22 mouse cellular contexts compared by ENCODE assay signal in genomic region chr5:68275558-68276263, GRCm38 (mm10).
"Had no signal": no experiment of that assay in that cellular context is flagged by ENCODE, and none has a peak within 500 bp of the region (broad histone marks: within the 10 kb centered on the region; RNA-seq: fewer than 3 reads in every experiment).

No protein-coding gene starts in this region.

- H3K9me3 ChIP-seq: heart, embryonic 13.5 days; heart, embryonic 15.5 days; limb, embryonic 13.5 days; limb, embryonic 15.5 days; liver, embryonic 12.5 days had no signal

- H3K9ac ChIP-seq: heart, embryonic 13.5 days; heart, embryonic 15.5 days; hindbrain, embryonic 14.5 days; limb, embryonic 13.5 days; limb, embryonic 15.5 days; liver, embryonic 12.5 days had no signal

- H3K27me3 ChIP-seq: heart, embryonic 13.5 days; heart, embryonic 15.5 days; limb, embryonic 13.5 days; limb, embryonic 15.5 days; liver, embryonic 12.5 days had no signal

- H3K27ac ChIP-seq: heart, adult 2 months; heart, embryonic 13.5 days; heart, embryonic 15.5 days; hindbrain, embryonic 14.5 days; limb, embryonic 13.5 days; limb, embryonic 15.5 days; liver, embryonic 12.5 days had no signal

- ATAC-seq: hindbrain, embryonic 16.5 days; intestine, embryonic 16.5 days; liver, embryonic 12.5 days had no signal

- H3K36me3 ChIP-seq: heart, embryonic 13.5 days; heart, embryonic 15.5 days; limb, embryonic 13.5 days; limb, embryonic 15.5 days; liver, embryonic 12.5 days had no signal

- DNase-seq: gastrocnemius, postnatal 14 days; gastrocnemius, postnatal 36 days; heart, adult 11 months; heart, adult 2 months; heart, postnatal 14 days; heart, postnatal 36 days; kidney, adult 18-20 months; kidney, adult 8-10 months; kidney, postnatal 10 days; kidney, postnatal 36 days; layer of hippocampus, adult 9-11 months; layer of hippocampus, postnatal 36 days; left cerebral cortex, postnatal 4 days had no signal

- H3K4me1 ChIP-seq: heart, embryonic 13.5 days; heart, embryonic 15.5 days; limb, embryonic 13.5 days; limb, embryonic 15.5 days; liver, embryonic 12.5 days had no signal

- H3K4me3 ChIP-seq: heart, adult 2 months; heart, embryonic 13.5 days; heart, embryonic 15.5 days; limb, embryonic 13.5 days; limb, embryonic 15.5 days; liver, embryonic 12.5 days had no signal

- H3K4me2 ChIP-seq: heart, embryonic 11.5 days; heart, embryonic 13.5 days; heart, embryonic 15.5 days; hindbrain, embryonic 14.5 days; limb, embryonic 13.5 days; limb, embryonic 15.5 days; liver, embryonic 12.5 days had no signal
